Mouse (Mus musculus) left cerebral cortex, postnatal 14 days (tissue): ENCODE measurements at regions not wholly inside any gene's neighbourhood (a gene's known extent, or its start where the extent isn't known, plus 50 kb on each side); places are given as distances from the start of the nearest gene placed in this dataset.

Experiments
- DNase-seq, 2 experiments: peaks; one replicate each; pipeline ENCODE4 v3.0.0; 2021 to 2022; ENCODE audit warnings: low spot score in 2 of 2, mixed read lengths in 1 of 2
- intact Hi-C: fragments of 180-260 bp; cut with DNase I; formaldehyde crosslinking; loops from one replicate; pipeline ENCODE4 v1.15.1; 2025

- no peak for DNase-seq
- intact Hi-C loops: no loop called here
These were observed 752.6 kb downstream of the Jrkl start for GRCm38 (mm10) chr9:12492890-12493618.

GRCm38 (mm10) chr9:12457810-12458209, 787.8 kb downstream of the Jrkl start:
- intact Hi-C loops: no loop called here

GRCm38 (mm10) chr9:12456695-12457094, 788.9 kb downstream of the Jrkl start:
- intact Hi-C loops: no loop called here
- DNase-seq: no peak

More at GRCm38 (mm10) chr9:12457810-12458209, 787.8 kb downstream of the Jrkl start:
- no peak for DNase-seq

GRCm38 (mm10) chr9:12434171-12434570, 811.5 kb downstream of the Jrkl start:
- intact Hi-C loops: no loop called here
- no peak for DNase-seq

GRCm38 (mm10) chr9:12421906-12422305, 823.7 kb downstream of the Jrkl start:
- intact Hi-C loops: no loop called here
- DNase-seq: no peak

GRCm38 (mm10) chr9:12408500-12408899, 837.1 kb downstream of the Jrkl start:
- no peak for DNase-seq
- intact Hi-C loops: no loop called here

GRCm38 (mm10) chr9:12404185-12404584, 841.4 kb downstream of the Jrkl start:
- intact Hi-C loops: no loop called here
- peak; percentile 1 to 5 for DNase-seq

GRCm38 (mm10) chr9:12395648-12396047, 850.0 kb downstream of the Jrkl start:
- no peak for DNase-seq
- intact Hi-C loops: no loop called here

GRCm38 (mm10) chr9:12380732-12381645, 864.6 kb downstream of the Jrkl start:
- DNase-seq: no peak
- intact Hi-C loops: no loop called here

GRCm38 (mm10) chr9:12380029-12380428, 865.6 kb downstream of the Jrkl start:
- no peak for DNase-seq
- intact Hi-C loops: no loop called here

- intact Hi-C loops: no loop called here
- DNase-seq: no peak
These were observed 901.3 kb downstream of the Jrkl start for GRCm38 (mm10) chr9:12344296-12344695.

GRCm38 (mm10) chr9:12341453-12341852, 904.2 kb downstream of the Jrkl start:
- no peak for DNase-seq
- intact Hi-C loops: no loop called here

- intact Hi-C loops: no loop called here
- no peak for DNase-seq
These were observed 932.0 kb downstream of the Jrkl start for GRCm38 (mm10) chr9:12313517-12314075.

- intact Hi-C loops: no loop called here
- no peak for DNase-seq
These were observed 932.6 kb downstream of the Jrkl start for GRCm38 (mm10) chr9:12313027-12313426.
